Mouse (Mus musculus) frontal cortex, postnatal 25 days (tissue): Measurements from ENCODE around the gene Hoxc10.
A peak's percentile ranks its signal among the peaks of the same experiment; 100 is the strongest.

Experiments used
- DNase-seq, 2 experiments: peaks; one replicate each; pipeline ENCODE4 v3.0.0; 2022; ENCODE audit warnings: low spot score in 2 of 2

The Hoxc10 gene

GRCm38 (mm10) chr15:102967511-102968397 is 1.2 kb downstream of the Hoxc10 start:
- no peak for DNase-seq

GRCm38 (mm10) chr15:102969296-102969695 is 2.7 kb downstream of the Hoxc10 start:
- no peak for DNase-seq

- no peak for DNase-seq
Observed at GRCm38 (mm10) chr15:102970740-102971139, 4.1 kb downstream of the Hoxc10 start.

- no peak for DNase-seq
Observed at GRCm38 (mm10) chr15:102972254-102972653, 5.7 kb downstream of the Hoxc10 start.

GRCm38 (mm10) chr15:102972753-102973152 is 6.2 kb downstream of the Hoxc10 start:
- no peak for DNase-seq

- DNase-seq = no peak
Observed at GRCm38 (mm10) chr15:102975034-102975433, 8.4 kb downstream of the Hoxc10 start.

- no peak for DNase-seq
Observed at GRCm38 (mm10) chr15:102975688-102976111, 9.1 kb downstream of the Hoxc10 start.

- no peak for DNase-seq
Observed at GRCm38 (mm10) chr15:102976171-102976570, 9.6 kb downstream of the Hoxc10 start, which contains the start of gene Hoxc9. TSS of gene Hoxc9 (plus strand) at chr15:102976439.

- no peak for DNase-seq
Observed at GRCm38 (mm10) chr15:102976631-102977422, 10.2 kb downstream of the Hoxc10 start.

GRCm38 (mm10) chr15:102977423-102977974 is 10.9 kb downstream of the Hoxc10 start:
- no peak for DNase-seq

GRCm38 (mm10) chr15:102978615-102979515 is 12.3 kb downstream of the Hoxc10 start:
- no peak for DNase-seq

- no peak for DNase-seq
Observed at GRCm38 (mm10) chr15:102979936-102980335, 13.3 kb downstream of the Hoxc10 start.

- no peak for DNase-seq
Observed at GRCm38 (mm10) chr15:102980352-102980751, 13.8 kb downstream of the Hoxc10 start.

- no peak for DNase-seq
Observed at GRCm38 (mm10) chr15:102980912-102981311, 14.3 kb downstream of the Hoxc10 start.

GRCm38 (mm10) chr15:102981379-102982288 is 15.0 kb downstream of the Hoxc10 start:
- DNase-seq = no peak

- DNase-seq = no peak
Observed at GRCm38 (mm10) chr15:102983716-102984115, 17.1 kb downstream of the Hoxc10 start.

GRCm38 (mm10) chr15:102984521-102984920 is 17.9 kb downstream of the Hoxc10 start:
- DNase-seq = no peak

- no peak for DNase-seq
Observed at GRCm38 (mm10) chr15:102984925-102985324, 18.3 kb downstream of the Hoxc10 start.

- DNase-seq = peak; percentile 83 to 85
Observed at GRCm38 (mm10) chr15:102987124-102987833, 20.7 kb downstream of the Hoxc10 start.
